Mouse (Mus musculus) cerebellum, postnatal 14 days (tissue): ENCODE results near the gene Foxp1.

ENCODE experiments used
- DNase-seq, 2 experiments: peaks; one replicate each; pipeline ENCODE4 v3.0.0; 2021; ENCODE audit warnings: mixed read lengths in 2 of 2

Gene Foxp1

GRCm38 (mm10) chr6:99200656-99201055, 321.9 kb downstream of the Foxp1 start:
- peak; percentile 42 to 43 for DNase-seq

DNA sequence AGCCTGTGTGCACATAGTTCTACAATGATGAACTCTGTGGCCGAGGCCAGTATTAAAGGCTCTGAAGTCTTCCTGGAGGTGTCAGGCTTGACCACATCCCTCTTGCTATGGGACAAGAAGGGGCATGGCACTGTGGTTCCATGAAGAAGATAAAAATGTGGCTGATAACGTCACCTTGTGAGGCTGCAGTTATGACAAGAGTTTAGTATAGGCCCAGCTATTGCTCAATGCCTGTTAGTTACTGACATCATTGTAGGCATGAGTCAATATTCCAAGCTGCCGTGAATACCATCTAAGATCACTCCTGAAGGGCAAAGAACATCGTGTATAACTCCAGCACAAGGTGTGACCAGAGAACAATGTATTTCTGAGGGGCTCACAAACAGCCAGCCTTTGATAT, 323.2 kb downstream of the Foxp1 start:
- no peak for DNase-seq

GRCm38 (mm10) chr6:99193697-99194096, 328.8 kb downstream of the Foxp1 start:
- no peak for DNase-seq

DNA sequence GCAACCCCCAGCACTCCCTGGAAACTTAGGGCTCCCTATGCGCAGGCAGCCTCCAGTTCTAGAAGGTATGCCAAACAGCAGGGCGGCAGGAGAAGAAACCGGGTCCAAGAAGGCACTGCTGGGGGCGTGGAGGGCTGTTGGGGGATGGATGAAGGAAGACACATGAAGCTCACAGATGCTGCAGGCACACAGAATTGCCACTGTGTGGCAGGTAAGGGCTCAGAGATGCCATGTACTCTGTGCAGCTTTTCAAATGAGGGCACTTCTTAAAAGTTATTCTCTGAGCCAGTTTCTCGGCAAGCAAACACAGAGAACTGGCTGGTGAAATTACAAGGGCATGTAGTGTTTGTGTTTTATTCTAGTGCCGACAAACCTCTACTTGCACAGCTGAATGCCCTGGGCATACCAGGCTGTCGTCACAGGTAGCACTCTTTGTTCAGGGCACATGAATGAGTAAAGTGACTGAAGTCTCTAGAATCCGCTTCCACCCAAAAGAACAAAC, 330.8 kb downstream of the Foxp1 start:
- peak in 1 of 2 experiments; percentile 29 for DNase-seq

GRCm38 (mm10) chr6:99191041-99191635, 331.4 kb downstream of the Foxp1 start:
- no peak for DNase-seq

DNA sequence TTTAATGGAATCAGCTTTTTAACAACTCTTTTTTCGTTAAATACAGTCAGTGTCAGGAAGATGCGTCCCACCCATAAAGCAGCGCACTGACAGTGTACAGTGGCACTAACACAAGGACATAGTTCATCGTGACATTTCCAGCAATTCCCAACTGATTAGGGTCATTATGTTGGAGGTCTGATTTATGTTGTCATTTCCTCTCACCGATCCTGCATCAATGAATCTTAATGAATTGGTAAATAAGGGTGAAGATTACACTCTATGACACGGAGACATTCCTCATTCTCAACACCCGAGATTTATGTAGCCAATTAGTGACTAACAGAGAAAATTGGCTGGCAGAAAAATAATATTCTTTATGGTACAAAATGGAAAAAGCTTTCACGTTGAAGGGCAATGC, 332.6 kb downstream of the Foxp1 start:
- DNase-seq = no peak

DNA sequence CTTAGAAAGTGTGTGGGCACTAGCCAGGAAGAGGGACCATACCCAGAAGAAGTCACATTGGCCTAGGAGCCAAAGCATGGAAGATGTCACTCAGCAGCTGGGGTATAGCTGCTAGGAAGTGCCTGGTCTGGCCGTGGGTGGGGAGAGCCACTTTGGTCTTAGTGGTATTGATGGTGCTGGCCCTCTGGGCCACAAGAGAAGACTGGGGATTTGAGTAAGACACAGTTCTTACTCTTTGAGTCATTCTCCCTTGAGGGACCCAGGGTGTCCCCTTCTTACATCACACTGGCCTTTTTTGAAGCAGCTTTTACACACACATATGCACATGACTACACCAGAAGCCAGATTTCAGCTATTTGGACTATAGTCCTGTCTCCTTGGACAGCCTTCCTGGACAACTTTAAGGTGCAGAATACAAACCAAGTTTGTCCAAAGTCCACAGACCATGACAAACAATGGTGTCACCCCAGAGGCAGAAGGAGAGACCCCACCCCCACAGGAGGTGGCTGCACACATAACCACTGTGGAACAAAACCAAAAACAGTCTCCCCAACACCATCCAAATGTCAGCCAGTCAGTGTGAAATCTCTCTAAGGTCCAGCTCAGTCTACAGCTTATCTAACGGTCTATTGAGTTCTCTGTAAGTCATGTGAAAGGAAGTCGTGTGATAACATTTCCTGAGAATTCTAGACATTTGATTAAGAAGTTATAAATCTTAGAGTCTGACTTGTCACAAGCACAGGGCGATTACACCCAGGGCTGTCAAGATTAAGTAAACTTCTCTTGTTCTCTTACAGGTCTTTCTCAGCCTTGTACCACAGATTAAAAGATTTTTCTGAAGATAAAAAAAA, 333.9 kb downstream of the Foxp1 start:
- no peak for DNase-seq

- no peak for DNase-seq
These were observed 334.6 kb downstream of the Foxp1 start for GRCm38 (mm10) chr6:99187914-99188313.

GRCm38 (mm10) chr6:99187415-99187814, 335.1 kb downstream of the Foxp1 start:
- no peak for DNase-seq

DNA sequence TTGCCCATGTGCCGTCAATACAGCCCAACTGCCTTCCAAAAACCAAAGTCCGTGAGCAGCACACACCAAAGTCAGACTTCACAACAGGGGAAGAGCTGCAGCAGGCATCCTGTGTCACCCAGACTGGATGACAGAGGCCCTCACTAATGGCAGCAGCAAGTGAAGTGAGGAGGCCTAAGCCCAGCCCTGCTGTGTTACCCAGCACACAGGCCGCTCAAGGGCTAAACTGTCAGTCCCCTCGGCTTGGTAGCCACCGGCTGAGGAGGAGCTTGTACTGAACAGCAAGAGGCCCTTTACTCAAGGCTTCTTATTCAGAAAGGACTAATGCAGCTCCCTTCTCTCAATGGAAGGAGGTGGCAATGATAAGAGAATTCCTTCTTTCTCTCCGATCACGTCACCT, 336.0 kb downstream of the Foxp1 start:
- DNase-seq = no peak

DNA sequence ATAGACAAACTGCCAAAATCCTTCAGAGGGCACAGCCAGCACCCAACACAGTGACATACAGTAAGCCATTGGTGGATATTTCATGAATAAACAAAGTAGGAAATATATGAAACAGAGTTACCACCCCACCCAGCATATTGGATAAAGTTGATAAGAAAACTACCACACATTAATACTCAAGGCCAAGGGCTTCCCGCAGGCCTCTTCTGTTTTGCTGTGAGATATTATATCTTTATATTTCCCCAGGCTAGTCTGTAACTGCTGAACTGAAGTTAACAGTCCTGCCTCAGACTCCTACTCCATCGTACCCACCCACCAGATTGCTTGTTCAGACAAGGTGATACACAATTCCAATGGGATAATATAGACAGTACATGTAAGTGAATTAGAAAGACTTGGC, 336.7 kb downstream of the Foxp1 start:
- DNase-seq = no peak

DNA sequence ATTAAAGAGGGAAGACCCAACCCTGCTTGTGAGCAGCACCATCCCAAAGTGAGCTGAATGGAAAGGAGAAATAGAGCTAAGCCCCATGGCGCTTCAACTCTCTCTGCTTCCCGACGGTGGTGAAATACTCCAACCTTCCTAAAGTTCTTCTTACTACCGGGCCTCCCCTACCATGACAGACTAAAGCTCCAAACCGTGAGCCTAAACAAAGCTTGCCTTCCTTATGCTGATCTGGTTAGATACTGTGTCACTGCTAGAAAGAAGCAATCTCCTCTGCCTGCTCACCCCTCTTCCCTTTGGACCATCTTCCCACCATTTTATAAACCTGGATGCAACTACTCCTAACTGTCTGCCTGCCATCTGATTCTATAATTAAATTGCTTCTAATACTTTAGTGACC, 338.5 kb downstream of the Foxp1 start:
- DNase-seq = no peak

- no peak for DNase-seq
These were observed 339.7 kb downstream of the Foxp1 start for GRCm38 (mm10) chr6:99182777-99183176.

- DNase-seq = no peak
These were observed 346.3 kb downstream of the Foxp1 start for GRCm38 (mm10) chr6:99176216-99176615.

DNA sequence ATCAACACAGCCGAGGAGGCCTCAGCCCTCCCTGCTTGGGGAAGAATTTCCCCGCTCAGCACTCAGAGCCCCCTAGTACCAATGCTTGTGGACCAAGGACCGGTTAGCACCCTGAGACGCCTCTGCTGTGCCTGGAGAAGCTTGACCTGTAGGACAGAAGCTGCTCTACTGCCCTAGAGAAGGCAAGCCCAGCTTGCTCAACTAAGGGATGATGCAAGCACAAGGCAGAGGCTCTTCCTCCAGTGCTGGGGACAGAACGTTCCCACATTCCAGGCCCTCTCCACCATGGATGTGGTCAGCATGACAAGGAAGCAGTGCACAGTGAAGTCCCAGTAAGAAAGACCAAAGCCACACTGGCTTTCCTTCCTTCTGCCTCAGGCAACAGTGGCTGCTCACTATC, 347.1 kb downstream of the Foxp1 start:
- no peak for DNase-seq

GRCm38 (mm10) chr6:99173902-99174210, 348.7 kb downstream of the Foxp1 start:
- DNase-seq = no peak

DNA sequence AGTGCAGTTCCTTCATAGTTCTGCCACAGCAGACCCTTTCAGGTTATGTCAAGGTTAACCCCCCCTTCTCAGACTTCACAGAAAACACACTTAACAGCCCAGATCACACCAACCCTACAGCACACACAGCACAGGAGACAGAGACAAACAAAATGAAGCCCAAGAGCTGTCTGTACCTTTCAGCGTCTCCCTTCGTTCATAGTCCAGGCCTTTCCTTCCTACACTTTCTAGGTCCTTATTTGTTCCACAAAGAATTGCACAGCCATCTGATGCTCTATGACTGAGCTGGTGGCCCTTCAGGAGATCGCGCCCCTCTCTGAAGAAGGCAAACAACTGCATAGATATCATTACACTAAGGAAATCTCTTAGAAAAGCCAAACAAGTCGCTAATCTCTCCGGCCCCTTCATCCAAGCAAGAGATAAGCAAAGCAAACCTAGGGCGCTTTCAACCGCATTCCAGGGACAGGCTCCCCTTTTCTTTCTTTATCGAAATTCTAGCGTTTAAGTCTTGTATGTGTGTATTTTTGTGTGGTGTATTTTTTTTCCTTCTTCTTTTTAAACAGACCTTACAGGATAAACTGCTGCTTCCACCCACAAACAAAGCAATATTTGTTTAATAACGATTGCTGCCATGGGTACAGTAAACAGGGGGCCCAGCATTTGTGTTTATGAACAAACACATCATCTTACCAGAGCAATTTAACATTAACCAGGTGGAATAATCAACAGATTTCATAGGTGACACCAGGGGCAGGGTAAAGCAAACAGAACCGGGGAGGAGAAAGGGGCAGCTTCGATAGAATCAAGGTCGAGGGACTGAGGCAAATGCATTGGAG, 349.2 kb downstream of the Foxp1 start:
- DNase-seq = no peak

DNA sequence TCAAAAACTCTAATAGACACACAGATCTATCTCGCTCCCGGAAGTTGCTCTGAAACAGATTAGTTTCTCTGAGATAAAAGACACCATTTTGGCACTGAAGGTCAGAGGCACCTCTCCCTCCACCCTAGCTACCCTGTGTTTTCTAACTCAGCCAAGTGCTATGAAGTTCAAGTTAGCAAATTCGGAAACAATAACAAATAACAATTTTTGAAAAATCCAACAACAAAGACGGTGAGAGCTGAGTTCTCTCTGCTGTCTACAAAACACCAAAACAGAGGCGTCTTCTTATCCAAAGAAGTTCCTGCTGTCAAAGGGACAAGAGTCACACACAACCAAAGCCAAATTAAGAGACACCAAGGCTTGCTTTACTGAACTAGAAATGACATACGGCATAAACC, 349.9 kb downstream of the Foxp1 start:
- no peak for DNase-seq

- DNase-seq = peak; percentile 14 to 32
These were observed 350.5 kb downstream of the Foxp1 start for GRCm38 (mm10) chr6:99171901-99172588.

DNA sequence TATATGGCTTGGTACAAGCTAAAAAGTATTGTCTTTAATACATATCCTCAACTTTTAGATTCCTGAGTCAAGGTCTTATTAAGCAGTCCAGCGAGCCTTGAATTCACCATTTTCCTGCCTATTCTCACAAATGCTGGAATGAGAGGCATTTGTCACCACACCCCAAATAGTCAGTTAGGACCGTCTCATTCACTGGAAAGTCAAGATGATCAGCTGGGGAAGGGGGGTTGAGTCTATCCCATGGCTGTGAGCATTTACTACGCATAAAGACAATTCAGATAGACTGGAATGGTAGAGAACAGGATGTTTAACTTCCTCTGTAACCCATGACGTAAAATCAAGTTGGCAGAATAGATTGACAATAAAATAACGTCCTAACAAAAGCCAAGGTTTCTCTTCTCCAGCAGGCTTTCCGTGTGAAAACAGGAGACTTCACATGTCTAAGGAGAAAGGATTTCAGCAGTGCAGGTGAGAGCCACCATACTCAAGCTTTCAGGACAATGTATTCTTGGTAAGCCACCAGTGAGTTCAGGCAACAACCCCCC, 351.2 kb downstream of the Foxp1 start:
- no peak for DNase-seq

GRCm38 (mm10) chr6:99168727-99169126, 353.8 kb downstream of the Foxp1 start:
- no peak for DNase-seq

- no peak for DNase-seq
These were observed 355.5 kb downstream of the Foxp1 start for GRCm38 (mm10) chr6:99167001-99167400.

- DNase-seq = no peak
These were observed 356.4 kb downstream of the Foxp1 start for GRCm38 (mm10) chr6:99166169-99166568.
